Mouse (Mus musculus): ENCODE results near the gene Gm45062.

GRCm38 (mm10) chr6:8345219-8345856 is 86.1 kb downstream of the Gm45062 start:
- no peak for TF ChIP-seq CTCF (IDR thresholded peaks at IDR 0.05)
- peak; percentile 41 for TF ChIP-seq EP300 (IDR thresholded peaks at IDR 0.05)
